Mouse (Mus musculus) myocyte (in vitro differentiated cells): ENCODE measurements around the gene Rcor1.

Experiments
- E2F4 ChIP-seq: IDR thresholded peaks from one replicate; pipeline ENCODE4 v1.6.1; 2011; ENCODE audit warnings: mild to moderate bottlenecking, control low read depth, moderate library complexity; ENCODE audit not compliant: insufficient read depth
- MAX ChIP-seq: IDR thresholded peaks from one replicate; pipeline ENCODE4 v1.6.1; 2011; ENCODE audit warnings: low read depth, mild to moderate bottlenecking, control low read depth
- MYOD1 ChIP-seq, 3 experiments: IDR thresholded peaks; one replicate each; pipeline ENCODE4 v1.6.1; 2011; ENCODE audit warnings: control low read depth in 2 of 3, low read depth in 2 of 3, mild to moderate bottlenecking in 2 of 3, moderate library complexity in 1 of 3; ENCODE audit not compliant: insufficient read length in 2 of 3, control insufficient read depth in 1 of 3
- MYOG ChIP-seq, 3 experiments: IDR thresholded peaks; one replicate each; pipeline ENCODE4 v1.6.1; 2011; ENCODE audit warnings: control low read depth in 2 of 3, low read depth in 2 of 3, mild to moderate bottlenecking in 2 of 3; ENCODE audit not compliant: insufficient read length in 2 of 3, control insufficient read depth in 1 of 3, insufficient read depth in 1 of 3
- POLR2A ChIP-seq: IDR thresholded peaks from one replicate; pipeline ENCODE4 v1.6.1; 2011; ENCODE audit warnings: low read depth, mild to moderate bottlenecking, control low read depth, moderate library complexity; ENCODE audit not compliant: insufficient read length
- POLR2AphosphoS2 ChIP-seq: IDR thresholded peaks from one replicate; pipeline ENCODE4 v1.6.1; 2011; ENCODE audit warnings: low read depth, control low read depth; ENCODE audit not compliant: insufficient read length
- REST ChIP-seq: IDR thresholded peaks from one replicate; pipeline ENCODE4 v1.6.1; 2011; ENCODE audit warnings: mild to moderate bottlenecking, control low read depth, moderate library complexity; ENCODE audit not compliant: insufficient read depth, insufficient read length
- SRF ChIP-seq: IDR thresholded peaks from one replicate; pipeline ENCODE4 v1.6.1; 2011; ENCODE audit warnings: low read depth; ENCODE audit not compliant: control insufficient read depth, insufficient read length
- TCF12 ChIP-seq: IDR thresholded peaks from one replicate; pipeline ENCODE4 v1.6.1; 2011; ENCODE audit warnings: mild to moderate bottlenecking, control low read depth; ENCODE audit not compliant: poor library complexity, insufficient read depth, severe bottlenecking
- TCF3 ChIP-seq: IDR thresholded peaks from one replicate; pipeline ENCODE4 v1.6.1; 2011; ENCODE audit warnings: low read depth, control low read depth; ENCODE audit not compliant: insufficient read length
- USF1 ChIP-seq: IDR thresholded peaks from one replicate; pipeline ENCODE4 v1.6.1; 2011; ENCODE audit warnings: low read depth, mild to moderate bottlenecking, control low read depth, moderate library complexity

DNA sequence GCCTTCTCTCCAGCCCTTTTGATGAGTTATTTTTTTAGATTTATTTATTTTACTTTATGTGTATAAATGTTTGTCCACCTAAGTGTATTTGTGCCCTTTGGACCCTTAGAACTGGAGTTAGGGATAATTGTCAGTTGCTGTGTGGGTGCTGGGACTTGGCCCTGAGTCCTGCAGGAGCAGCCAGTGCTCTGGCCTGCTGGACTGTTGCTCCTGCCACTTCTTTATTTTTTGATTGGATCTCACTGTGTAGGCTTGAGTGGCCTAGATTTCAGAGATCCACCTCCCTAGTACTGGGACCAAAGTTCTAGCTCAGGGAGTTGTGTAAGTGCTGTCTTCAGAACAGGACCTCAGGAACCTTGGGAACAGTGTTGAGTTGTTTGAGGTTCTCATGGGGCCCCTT is 51.6 kb downstream of the Rcor1 start:
- TF ChIP-seq E2F4 (no peak), MYOG (IDR thresholded peaks at IDR 0.05; ENCODE audit: control insufficient read depth in 1 of 3, insufficient read depth in 1 of 3, insufficient read length in 2 of 3, low read depth in 2 of 3) (no peak), MAX (no peak), TCF12 (no peak), POLR2A (no peak), POLR2AphosphoS2 (no peak), USF1 (no peak), REST (no peak), MYOD1 (IDR thresholded peaks at IDR 0.05; ENCODE audit: control insufficient read depth in 1 of 3, insufficient read length in 2 of 3, low read depth in 2 of 3) (no peak), TCF3 (no peak), SRF (no peak)
